Mouse (Mus musculus) thymus, postnatal 14 days (tissue): Measurements from ENCODE around the gene Fer1l5.

Experiments used
- DNase-seq: peaks from one replicate; pipeline ENCODE4 v3.0.0; 2021

Gene Fer1l5

GRCm38 (mm10) chr1:36371934-36372845, at the start of gene Fer1l5:
Fer1l5 (plus strand) TSS chr1:36372291.
- no peak for DNase-seq

DNA sequence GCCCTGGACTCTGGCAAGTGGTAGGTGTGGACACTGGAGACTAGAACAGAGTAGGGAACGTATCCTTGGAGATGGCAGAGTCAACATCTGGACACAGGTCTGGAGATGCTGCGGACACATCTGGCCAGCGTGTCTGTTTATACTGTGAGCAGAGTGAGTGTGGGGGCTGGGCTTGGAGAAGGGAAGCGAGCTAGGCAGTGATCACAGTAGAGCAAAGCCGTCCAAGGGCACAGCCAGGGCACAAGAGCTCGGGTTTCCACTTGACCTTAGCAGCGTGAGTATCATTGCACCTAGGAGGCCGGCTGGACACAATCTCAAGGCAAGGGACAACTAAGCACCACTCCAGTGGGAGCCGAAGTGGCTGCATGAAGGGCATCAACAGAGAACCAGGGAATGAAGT, 49.0 kb upstream of the Fer1l5 start:
- DNase-seq, result no peak

GRCm38 (mm10) chr1:36323746-36324448, 48.2 kb upstream of the Fer1l5 start:
- peak; percentile 36 for DNase-seq

GRCm38 (mm10) chr1:36325900-36326321, 46.2 kb upstream of the Fer1l5 start:
- no peak for DNase-seq

DNA sequence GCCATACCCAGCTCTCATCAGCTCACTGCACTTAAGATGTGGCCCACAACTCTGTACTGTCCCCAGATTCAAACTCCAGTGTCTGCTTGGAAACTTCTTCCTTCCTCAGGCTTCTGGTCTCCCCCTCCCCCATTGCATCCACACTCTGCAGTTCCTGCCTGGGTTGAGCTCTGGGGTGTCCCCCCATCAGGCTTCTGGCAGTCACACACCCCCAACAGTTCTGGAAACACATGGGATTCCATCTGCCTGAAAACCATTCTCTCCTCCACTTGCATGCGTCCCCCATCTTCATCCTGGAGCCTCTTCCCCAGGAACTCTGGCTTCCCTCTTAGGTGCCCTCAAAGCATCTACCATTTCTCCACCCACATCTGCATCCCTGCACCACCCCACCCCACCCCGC, 45.3 kb upstream of the Fer1l5 start:
- DNase-seq, result no peak

- DNase-seq, result no peak
Observed at GRCm38 (mm10) chr1:36331743-36332142, 40.3 kb upstream of the Fer1l5 start.

GRCm38 (mm10) chr1:36332955-36333887, 38.9 kb upstream of the Fer1l5 start:
- DNase-seq, result no peak

GRCm38 (mm10) chr1:36342547-36342946, 29.5 kb upstream of the Fer1l5 start:
- no peak for DNase-seq

DNA sequence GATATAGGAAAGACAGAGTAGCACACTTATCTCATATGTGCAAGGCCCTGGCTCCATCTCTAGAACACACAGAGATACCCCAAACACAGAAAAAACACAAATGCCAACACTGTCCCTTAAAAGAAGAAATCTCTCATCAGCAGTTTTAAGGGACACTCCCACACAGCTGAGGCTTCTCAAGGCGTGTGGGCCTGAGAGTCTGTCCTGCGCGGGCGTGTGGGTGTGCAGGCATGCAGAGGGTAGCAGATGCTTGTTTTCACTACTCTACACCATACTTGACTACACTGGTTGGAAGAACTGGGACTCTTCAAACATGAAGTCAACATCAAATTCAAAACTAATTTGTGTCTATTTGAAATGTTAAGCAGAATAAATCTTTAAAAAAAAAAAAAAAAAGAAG, 19.7 kb upstream of the Fer1l5 start:
- DNase-seq, result no peak

DNA sequence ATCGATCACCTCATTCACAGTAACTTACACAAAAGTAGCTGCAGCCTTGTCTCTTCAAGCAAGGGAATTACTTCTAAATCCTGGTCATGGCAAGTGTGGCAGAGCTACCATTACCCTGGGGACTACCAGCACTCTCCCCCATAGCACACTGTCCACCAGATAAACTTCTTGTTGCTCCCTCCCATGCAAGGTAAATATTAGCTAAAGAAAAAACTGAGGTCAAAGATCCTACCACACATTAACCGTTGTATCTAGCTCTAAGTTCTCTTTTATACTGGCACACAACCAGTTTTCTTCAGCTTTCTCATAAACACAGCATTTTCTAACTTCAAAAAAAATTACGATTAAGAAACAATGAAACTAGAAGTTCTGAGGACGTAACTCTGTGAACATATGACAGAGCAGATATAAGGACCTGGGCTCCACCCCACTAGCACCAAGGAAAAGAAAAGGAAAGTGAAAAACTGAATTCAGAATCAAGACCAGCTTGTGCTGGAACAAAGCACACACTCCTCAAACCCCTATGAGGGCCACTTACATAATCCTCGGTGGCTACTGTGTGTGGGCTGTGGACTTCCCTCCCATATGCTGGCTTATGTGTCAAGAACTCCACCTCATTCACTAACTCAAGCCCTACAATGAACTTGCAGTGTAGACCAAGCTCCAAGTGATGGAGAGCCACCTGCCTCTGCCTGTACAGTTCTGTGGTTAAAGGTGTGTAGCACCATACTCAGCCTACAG, 15.0 kb upstream of the Fer1l5 start:
- no peak for DNase-seq

GRCm38 (mm10) chr1:36367698-36368097, 4.4 kb upstream of the Fer1l5 start:
- DNase-seq, result peak; percentile 8

DNA sequence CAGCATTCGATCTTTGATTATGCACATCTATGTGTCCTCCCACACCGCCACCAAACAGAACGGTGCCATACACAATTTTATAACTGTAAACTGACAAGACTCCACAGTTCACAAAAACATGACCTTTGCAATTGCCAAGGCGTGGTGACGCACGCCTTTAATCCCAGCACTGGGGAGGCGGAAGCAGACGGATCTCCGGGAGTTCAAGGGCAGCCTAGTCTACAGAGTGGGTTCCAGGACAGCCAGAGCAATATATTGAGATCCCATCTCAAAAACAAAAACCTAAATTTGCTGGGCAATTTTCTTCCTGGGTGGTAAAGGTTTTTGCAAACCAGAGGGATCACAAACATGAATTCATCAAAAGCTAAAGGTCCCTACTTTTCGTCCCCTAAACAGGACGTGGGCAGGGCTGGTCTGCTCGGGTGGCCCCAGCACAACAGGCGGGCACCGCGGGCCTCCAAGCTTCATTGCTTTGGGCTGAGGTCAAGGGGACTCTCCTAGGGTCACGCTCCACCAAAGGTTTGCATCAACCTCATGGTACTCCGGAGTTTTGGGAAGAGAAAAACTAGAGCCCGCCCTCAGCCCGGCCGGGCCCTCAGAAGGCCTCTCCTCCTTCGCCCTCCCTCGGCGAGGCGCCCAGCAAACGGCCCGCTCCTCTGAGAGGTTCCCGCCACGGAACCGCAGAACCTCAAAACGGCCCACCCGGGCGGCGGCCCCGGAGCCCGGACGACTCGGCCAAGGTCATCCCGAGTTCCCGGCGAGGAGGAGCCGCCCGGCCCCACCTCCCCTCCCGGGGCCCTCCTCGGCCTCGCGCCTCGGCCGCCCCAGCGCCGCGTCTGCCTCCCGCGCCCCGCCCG, 3.8 kb upstream of the Fer1l5 start:
- DNase-seq, result peak; percentile 45

DNA sequence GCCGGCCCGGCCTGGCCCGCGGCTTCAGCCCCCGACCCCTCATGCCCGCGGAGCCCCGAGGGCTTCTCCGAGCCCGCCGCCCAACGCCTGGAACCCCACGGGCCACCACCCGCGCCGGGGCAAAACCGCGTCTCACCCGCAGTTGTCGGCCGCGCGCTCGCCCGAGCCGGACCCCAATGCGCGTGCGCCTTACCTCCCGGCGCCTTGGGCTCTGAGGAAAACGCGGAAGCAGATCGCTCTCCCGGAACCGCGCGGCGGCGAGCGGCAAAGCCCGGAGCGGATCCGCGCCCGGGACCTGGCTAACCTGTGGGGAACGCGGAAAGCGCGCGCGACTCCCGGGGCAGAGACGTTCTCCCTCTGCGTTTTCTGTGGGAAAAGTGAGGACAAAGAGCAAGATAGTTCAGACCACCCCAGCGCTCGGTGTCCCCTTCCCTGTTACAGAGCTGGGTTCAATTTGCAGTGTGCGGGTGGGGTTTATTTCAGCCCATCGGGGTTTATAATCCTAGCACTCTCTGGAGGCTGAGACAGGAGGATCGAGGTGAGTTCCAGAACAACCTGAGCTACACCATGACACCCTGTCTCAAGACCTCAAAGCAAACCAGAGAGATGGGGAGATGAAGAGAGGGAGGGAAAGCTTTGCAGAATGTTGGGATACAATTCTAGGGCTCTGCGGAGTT, 3.0 kb upstream of the Fer1l5 start, which contains the start of gene Kansl3:
Kansl3 (minus strand) TSS at position 213 of the 677 bp plus-strand sequence.
- DNase-seq, result peak; percentile 91

GRCm38 (mm10) chr1:36370918-36371317, 1.2 kb upstream of the Fer1l5 start:
- DNase-seq, result no peak

DNA sequence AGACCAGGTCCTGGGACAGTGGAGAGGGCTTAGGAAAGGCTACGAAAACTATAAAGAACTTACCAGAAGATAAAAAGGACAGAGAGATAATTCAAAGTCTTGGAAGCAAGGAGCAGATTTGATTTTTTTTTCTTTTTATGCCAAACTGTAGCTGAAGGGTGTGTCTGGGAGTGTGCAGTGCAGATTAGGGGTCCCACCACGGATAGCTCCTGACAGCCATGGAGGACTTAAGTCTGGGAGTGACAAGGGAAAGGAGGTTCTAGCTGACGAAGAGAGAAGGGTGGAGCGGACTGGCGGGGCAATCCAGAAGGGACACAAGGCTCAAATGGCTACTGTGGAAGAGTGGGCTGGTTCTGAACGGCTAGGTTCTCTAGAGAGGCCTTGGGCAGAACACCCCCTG, 6.8 kb downstream of the Fer1l5 start:
- DNase-seq, result no peak

GRCm38 (mm10) chr1:36379582-36379981, 7.5 kb downstream of the Fer1l5 start:
- no peak for DNase-seq

GRCm38 (mm10) chr1:36397041-36397440, 24.9 kb downstream of the Fer1l5 start:
- DNase-seq, result no peak

GRCm38 (mm10) chr1:36401509-36401908, 29.4 kb downstream of the Fer1l5 start:
- no peak for DNase-seq

DNA sequence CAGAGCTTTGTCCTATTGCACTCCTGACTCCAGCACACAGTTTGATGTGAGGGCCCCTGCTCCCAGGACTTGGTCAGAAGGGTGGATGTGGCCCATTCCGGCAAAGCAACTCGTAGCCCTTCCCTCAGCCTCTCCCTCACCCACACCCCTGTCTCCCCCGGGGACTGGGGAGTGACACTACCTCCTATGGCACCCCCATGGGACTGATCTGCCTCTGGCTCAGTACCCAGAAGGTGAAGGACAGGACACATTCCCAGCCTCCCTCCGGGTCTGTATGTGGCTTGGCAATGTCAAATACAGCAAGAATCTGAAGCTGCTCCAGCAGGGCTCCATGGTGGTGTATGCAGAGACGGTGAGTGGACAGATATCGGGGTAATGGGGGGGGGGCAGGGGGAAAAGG, 32.4 kb downstream of the Fer1l5 start:
- no peak for DNase-seq

GRCm38 (mm10) chr1:36429511-36429910, 57.4 kb downstream of the Fer1l5 start:
- DNase-seq, result peak; percentile 49

DNA sequence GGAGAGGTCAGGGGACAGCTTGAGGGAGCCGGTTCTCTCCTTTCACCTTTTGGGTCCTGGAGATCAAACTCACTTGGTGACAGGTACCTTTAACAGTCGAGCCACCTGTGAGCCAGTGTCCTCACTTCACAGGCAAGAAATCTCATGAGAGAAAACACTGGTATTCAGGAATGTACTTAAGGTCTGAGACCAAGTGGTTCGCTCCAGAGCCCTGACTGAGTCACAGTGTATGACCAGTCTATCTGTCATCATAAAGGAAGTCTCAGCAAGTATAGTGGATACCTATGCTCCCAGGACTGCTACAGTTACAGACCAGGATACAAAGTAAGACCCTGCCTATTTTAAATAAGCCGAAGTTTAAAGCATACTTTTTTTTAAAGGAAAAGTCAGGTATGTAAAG, 60.9 kb downstream of the Fer1l5 start:
- no peak for DNase-seq
